ENCODE assay signal across 9 mouse cellular contexts in genomic region chr5:21527488-21527911, GRCm38 (mm10). TPM values are rescaled to one million over a fixed set of nuclear protein-coding genes. Genes with fewer than 3 reads are reported as not detected.
DNase-seq lines count a peak whose midpoint lies in the region; ATAC-seq and TF ChIP-seq lines count a peak whose summit lies in the region.
"Had no signal": no experiment of that assay in that cellular context is flagged by ENCODE, and none has a peak within 500 bp of the region (broad histone marks: within the 10 kb centered on the region; RNA-seq: fewer than 3 reads in every experiment).

No protein-coding gene starts in this region.

- WGBS in midbrain, embryonic 12.5 days, result 52% methylated on average over 4 of the region's 4 CpGs
- WGBS in midbrain, embryonic 16.5 days, result 47% methylated on average over 4 of the region's 4 CpGs
- 42% methylated on average over 4 of the region's 4 CpGs for WGBS in heart, adult 2 months
- 32% methylated on average over 4 of the region's 4 CpGs for WGBS in lung, embryonic 14.5 days
- 43% methylated on average over 4 of the region's 4 CpGs for WGBS in stomach, embryonic 16.5 days
- 16% methylated on average over 4 of the region's 4 CpGs for WGBS in liver, embryonic 12.5 days (ENCODE audit: insufficient replicate concordance)

- intact Hi-C loops in heart, adult 2 months (cut with DNase I), result no loop called here

- 0 out of 2 replicates have a peak overlapping the region, but pooled peaks have one; percentile 4 for H3K4me2 ChIP-seq in midbrain, embryonic 12.5 days (replicated peaks)
- no peak overlapping the region for H3K4me2 ChIP-seq in midbrain, embryonic 16.5 days (ENCODE audit: low read length)
- H3K4me2 ChIP-seq in lung, embryonic 14.5 days, result peak overlapping the region; percentile 25; the same call in 1 of the 2 replicates
- H3K4me2 ChIP-seq in stomach, embryonic 16.5 days (ENCODE audit: low read depth, low read length), result no peak overlapping the region
- no peak overlapping the region for H3K4me2 ChIP-seq in liver, embryonic 12.5 days

- no peak for TF ChIP-seq CTCF in heart, adult 2 months (IDR thresholded peaks at IDR 0.05)
- TF ChIP-seq CTCF in lung, embryonic 14.5 days (IDR thresholded peaks at IDR 0.05; ENCODE audit: low read depth), result 0 out of 2 replicates have a peak, but pooled peaks have one; percentile 19

- DNase-seq in heart, adult 2 months, result peak; percentile 43 to 64
- DNase-seq in lung, embryonic 14.5 days, result peak; percentile 78
- DNase-seq in layer of hippocampus, postnatal 14 days (ENCODE audit: low spot score in 2 of 2), result no peak
- no peak for DNase-seq in embryo, embryonic 10.5 days (ENCODE audit: low spot score)

- no peak for ATAC-seq in midbrain, embryonic 12.5 days (ENCODE audit: low FRiP score, low read depth)
- ATAC-seq in midbrain, embryonic 16.5 days, result no peak
- peak; percentile 74 for ATAC-seq in lung, embryonic 14.5 days (ENCODE audit: insufficient read depth)
- ATAC-seq in stomach, embryonic 16.5 days (ENCODE audit: insufficient read depth, low FRiP score), result peak; percentile 73
- no peak for ATAC-seq in liver, embryonic 12.5 days

- TF ChIP-seq EP300 in heart, adult 2 months (IDR thresholded peaks at IDR 0.05; ENCODE audit: insufficient read depth, low read depth, low read length), result no peak

- H3K4me3 ChIP-seq in midbrain, embryonic 12.5 days, result no peak overlapping the region
- no peak overlapping the region for H3K4me3 ChIP-seq in midbrain, embryonic 16.5 days (ENCODE audit: low read depth, low read length)
- H3K4me3 ChIP-seq in heart, adult 2 months, result no peak overlapping the region
- no peak overlapping the region for H3K4me3 ChIP-seq in lung, embryonic 14.5 days (ENCODE audit: low read depth, low read length)
- no peak overlapping the region for H3K4me3 ChIP-seq in stomach, embryonic 16.5 days (replicated peaks; ENCODE audit: low read length)
- no peak overlapping the region for H3K4me3 ChIP-seq in liver, embryonic 12.5 days

- H3K36me3 ChIP-seq in midbrain, embryonic 12.5 days, result no peaks in the 10 kb centered on the region
- no peaks in the 10 kb centered on the region for H3K36me3 ChIP-seq in midbrain, embryonic 16.5 days (ENCODE audit: control insufficient read depth, insufficient read depth, low read length)
- H3K36me3 ChIP-seq in heart, adult 2 months (ENCODE audit: control insufficient read depth, insufficient read depth, low read length), result no peaks in the 10 kb centered on the region
- H3K36me3 ChIP-seq in lung, embryonic 14.5 days (ENCODE audit: insufficient read depth), result no peaks in the 10 kb centered on the region
- no peaks in the 10 kb centered on the region for H3K36me3 ChIP-seq in stomach, embryonic 16.5 days (ENCODE audit: control insufficient read depth, insufficient read depth, low read length)
- H3K36me3 ChIP-seq in liver, embryonic 12.5 days, result no peaks in the 10 kb centered on the region

- H3K27ac ChIP-seq in midbrain, embryonic 12.5 days (replicated peaks), result peak overlapping the region; percentile 1; the same call in 1 of the 2 replicates
- no peak overlapping the region for H3K27ac ChIP-seq in midbrain, embryonic 16.5 days (ENCODE audit: low read length)
- H3K27ac ChIP-seq in heart, adult 2 months, result peak overlapping the region; percentile 47
- H3K27ac ChIP-seq in lung, embryonic 14.5 days (ENCODE audit: low read depth), result peak overlapping the region; percentile 90
- H3K27ac ChIP-seq in stomach, embryonic 16.5 days (ENCODE audit: low read length), result peak overlapping the region; percentile 93
- no peak overlapping the region for H3K27ac ChIP-seq in liver, embryonic 12.5 days

- H3K9me3 ChIP-seq in midbrain, embryonic 12.5 days, result no peaks in the 10 kb centered on the region
- 0 out of 2 replicates have a peak, but pooled peaks cover 7% of the 10 kb centered on the region for H3K9me3 ChIP-seq in midbrain, embryonic 16.5 days (replicated peaks; ENCODE audit: control insufficient read depth, low read length, poor library complexity, severe bottlenecking)
- no peaks in the 10 kb centered on the region; the same call in 1 of the 2 replicates for H3K9me3 ChIP-seq in lung, embryonic 14.5 days (ENCODE audit: low read depth, low read length)
- H3K9me3 ChIP-seq in stomach, embryonic 16.5 days (replicated peaks; ENCODE audit: control insufficient read depth, low read length), result no peaks in the 10 kb centered on the region
- no peaks in the 10 kb centered on the region for H3K9me3 ChIP-seq in liver, embryonic 12.5 days (replicated peaks)

- TF ChIP-seq POLR2A in heart, adult 2 months (IDR thresholded peaks at IDR 0.05; ENCODE audit: insufficient read depth, low read depth, low read length), result no peak

- H3K27me3 ChIP-seq in midbrain, embryonic 12.5 days, result no peaks in the 10 kb centered on the region
- H3K27me3 ChIP-seq in midbrain, embryonic 16.5 days (ENCODE audit: control insufficient read depth, insufficient read depth, low read depth, low read length), result no peaks in the 10 kb centered on the region
- no peaks in the 10 kb centered on the region for H3K27me3 ChIP-seq in heart, adult 2 months (ENCODE audit: control insufficient read depth, insufficient read depth, low read length)
- no peaks in the 10 kb centered on the region for H3K27me3 ChIP-seq in lung, embryonic 14.5 days (ENCODE audit: insufficient read depth, low read length)
- H3K27me3 ChIP-seq in stomach, embryonic 16.5 days (ENCODE audit: control insufficient read depth, insufficient read depth, low read length), result no peaks in the 10 kb centered on the region
- H3K27me3 ChIP-seq in liver, embryonic 12.5 days (replicated peaks), result no peaks in the 10 kb centered on the region

- H3K4me1 ChIP-seq in midbrain, embryonic 12.5 days, result peaks cover 7% of the 10 kb centered on the region; the same call in 1 of the 2 replicates
- no peaks in the 10 kb centered on the region for H3K4me1 ChIP-seq in midbrain, embryonic 16.5 days (ENCODE audit: control insufficient read depth, insufficient read depth, low read length)
- peaks cover 4% of the 10 kb centered on the region for H3K4me1 ChIP-seq in heart, adult 2 months (ENCODE audit: control insufficient read depth, insufficient read depth, low read length)
- 0 out of 2 replicates have a peak, but pooled peaks cover 7% of the 10 kb centered on the region for H3K4me1 ChIP-seq in lung, embryonic 14.5 days (ENCODE audit: insufficient read depth)
- no peaks in the 10 kb centered on the region; the same call in 1 of the 2 replicates for H3K4me1 ChIP-seq in stomach, embryonic 16.5 days (ENCODE audit: control insufficient read depth, insufficient read depth, low read length)
- no peaks in the 10 kb centered on the region for H3K4me1 ChIP-seq in liver, embryonic 12.5 days

- no peaks in the 10 kb centered on the region for H3K79me2 ChIP-seq in heart, adult 2 months (replicated peaks; ENCODE audit: control insufficient read depth, insufficient read depth, low read length)

- H3K9ac ChIP-seq in midbrain, embryonic 12.5 days (replicated peaks), result no peak overlapping the region
- H3K9ac ChIP-seq in midbrain, embryonic 16.5 days (ENCODE audit: low read depth, low read length), result no peak overlapping the region
- no peak overlapping the region for H3K9ac ChIP-seq in heart, adult 2 months (ENCODE audit: low read depth, low read length)
- no peak overlapping the region for H3K9ac ChIP-seq in lung, embryonic 14.5 days
- no peak overlapping the region for H3K9ac ChIP-seq in stomach, embryonic 16.5 days (ENCODE audit: low read length)
- no peak overlapping the region for H3K9ac ChIP-seq in liver, embryonic 12.5 days

RNA-seq across cellular contexts. Expression of gene Lrrc17, which starts 15.9 kb away (rescaled TPM):
- 19.3 and 28.5 TPM in 2 replicates for polyA plus RNA-seq in midbrain, embryonic 12.5 days (2016; fragmentation: Nextera tagmentation; extraction: Ambion mirVana)
- 4.6 TPM in 2 replicates for polyA plus RNA-seq in midbrain, embryonic 16.5 days (2015; fragmentation: Nextera tagmentation; extraction: Ambion mirVana)
- total RNA-seq in heart, adult 2 months (2021), result 1 to 10 TPM; 2.0 to 3.1 TPM
- polyA plus RNA-seq in heart, adult 2 months (2012; rRNA removed), result 2.7 and 4.7 TPM in 2 replicates
- 39.5 and 45.3 TPM in 2 replicates for polyA plus RNA-seq in lung, embryonic 14.5 days (2014; fragmentation: Nextera tagmentation; extraction: Ambion mirVana)
- 68.7 and 74.7 TPM in 2 replicates for polyA plus RNA-seq in stomach, embryonic 16.5 days (2015; fragmentation: Nextera tagmentation; extraction: Ambion mirVana)
- under 1 TPM; 0.35 to 0.64 TPM for total RNA-seq in layer of hippocampus, postnatal 14 days (2021)
- polyA plus RNA-seq in liver, embryonic 12.5 days (2016; fragmentation: Nextera tagmentation; extraction: Ambion mirVana), result 1.6 and 2.2 TPM in 2 replicates
- total RNA-seq: granulocyte monocyte progenitor cell, adult 5-6 weeks had no signal

Comparison
In these comparisons a context has a peak if more than half of its experiments do, and no peak if none do; other contexts are left out.
1. H3K27ac ChIP-seq: peak in midbrain, embryonic 12.5 days (single experiment), heart, adult 2 months (single experiment), lung, embryonic 14.5 days (single experiment) and stomach, embryonic 16.5 days (single experiment); none in midbrain, embryonic 16.5 days (single experiment) and liver, embryonic 12.5 days (single experiment).
2. H3K4me2 ChIP-seq: peak in midbrain, embryonic 12.5 days (single experiment) and lung, embryonic 14.5 days (single experiment); none in midbrain, embryonic 16.5 days (single experiment), stomach, embryonic 16.5 days (single experiment) and liver, embryonic 12.5 days (single experiment).
3. ATAC-seq: peak in lung, embryonic 14.5 days (single experiment) and stomach, embryonic 16.5 days (single experiment); none in midbrain, embryonic 12.5 days (single experiment), midbrain, embryonic 16.5 days (single experiment) and liver, embryonic 12.5 days (single experiment).
4. DNase-seq: peak in heart, adult 2 months (2 of 2) and lung, embryonic 14.5 days (single experiment); none in layer of hippocampus, postnatal 14 days (0 of 2) and embryo, embryonic 10.5 days (single experiment).